Mouse (Mus musculus): ENCODE data around the gene Bola2. TPM values are rescaled to one million over a fixed set of nuclear protein-coding genes. Genes with fewer than 3 reads are reported as not detected.
"Not testable (repeated sequence)": the region's sequence is repeated elsewhere in the genome, so short reads cannot be mapped to it uniquely, and the experiment has no call there.

Bola2 gene
- total RNA-seq, 2 experiments from 2014 or later, result 5.1 to 9.2 TPM

DNA sequence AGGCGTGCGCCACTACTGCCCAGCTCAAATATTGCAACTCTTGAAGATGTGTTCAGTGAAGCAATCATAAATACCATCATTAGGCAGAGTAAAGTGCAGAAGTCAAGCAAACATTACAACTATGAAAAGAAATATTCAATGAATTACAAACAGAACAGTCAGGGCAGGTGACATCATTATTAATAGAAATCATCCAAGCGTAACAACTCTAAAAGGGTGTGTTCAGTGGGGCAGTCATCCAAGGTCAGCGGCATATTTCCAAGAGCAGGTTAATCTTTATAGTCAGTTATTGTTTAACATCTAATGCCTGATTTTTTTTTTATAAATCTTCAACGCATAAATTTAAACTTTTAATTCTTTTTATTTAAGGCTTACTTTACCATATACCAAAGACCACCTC lies 14.0 kb upstream of the Bola2 start:
- ATAC-seq (replicated peaks; ENCODE audit: low FRiP score, poor library complexity, severe bottlenecking), result no peak

DNA sequence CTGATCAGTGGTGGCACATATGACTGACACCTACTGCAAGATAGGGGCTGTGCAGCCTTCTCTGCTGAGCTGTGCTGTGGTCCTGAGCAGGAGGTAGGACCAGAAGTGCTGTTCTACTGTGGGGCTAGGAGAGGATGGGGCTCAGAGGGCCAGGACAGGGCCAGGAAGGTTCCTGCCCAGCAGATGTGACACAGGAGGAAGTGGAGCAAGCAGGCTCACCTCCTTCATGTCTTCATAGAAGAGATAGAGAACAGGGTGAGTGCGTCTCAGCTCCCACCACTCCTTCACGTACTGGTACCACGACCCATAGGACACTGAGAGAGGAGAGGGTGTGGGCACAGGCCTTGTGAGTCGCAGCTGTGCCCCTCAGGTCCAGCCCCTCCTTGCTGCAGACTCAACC lies 7.0 kb upstream of the Bola2 start:
- not testable (repeated sequence) for ATAC-seq (replicated peaks; ENCODE audit: low FRiP score, poor library complexity, severe bottlenecking)

DNA sequence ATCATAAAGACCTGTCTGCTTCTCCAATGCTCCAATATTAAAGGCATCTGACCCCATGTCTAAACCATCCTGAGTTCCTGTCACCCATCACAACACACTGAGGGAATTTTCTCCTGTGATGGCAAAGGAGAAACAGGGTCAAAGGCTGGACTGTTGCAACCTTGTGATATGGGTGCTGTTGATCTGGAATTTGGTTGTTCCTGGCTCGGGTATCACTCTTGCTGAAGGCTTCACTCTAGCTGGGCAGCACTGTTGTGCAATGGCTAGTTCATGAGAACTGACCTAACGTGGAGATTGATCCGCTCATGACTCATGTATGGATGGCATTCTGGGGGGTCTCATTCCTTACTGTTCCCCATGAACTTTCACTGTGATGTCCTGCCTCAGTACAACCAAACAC lies 6.2 kb upstream of the Bola2 start:
- no peak for ATAC-seq (replicated peaks; ENCODE audit: low FRiP score, poor library complexity, severe bottlenecking)

DNA sequence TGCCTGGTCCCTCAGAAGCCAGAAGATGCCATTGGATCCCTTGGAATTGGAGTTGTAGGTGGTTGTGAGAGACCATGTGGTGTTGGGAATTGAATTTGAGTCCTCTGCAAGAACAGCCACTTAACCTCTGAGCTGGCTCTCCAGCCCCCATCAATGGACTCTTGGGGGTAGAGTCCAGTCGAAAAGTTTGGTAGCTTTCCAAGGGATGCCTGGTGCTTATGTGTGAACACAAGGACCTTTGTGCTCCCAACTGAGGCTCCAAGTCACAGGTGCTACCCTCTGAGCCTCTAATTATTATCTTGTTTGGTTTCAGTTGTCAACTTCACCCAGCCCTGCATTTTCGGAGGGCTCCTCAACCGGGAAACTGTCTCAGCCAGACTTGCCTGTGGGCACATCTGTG lies 4.5 kb upstream of the Bola2 start:
- ATAC-seq (replicated peaks; ENCODE audit: low FRiP score, poor library complexity, severe bottlenecking), result no peak

DNA sequence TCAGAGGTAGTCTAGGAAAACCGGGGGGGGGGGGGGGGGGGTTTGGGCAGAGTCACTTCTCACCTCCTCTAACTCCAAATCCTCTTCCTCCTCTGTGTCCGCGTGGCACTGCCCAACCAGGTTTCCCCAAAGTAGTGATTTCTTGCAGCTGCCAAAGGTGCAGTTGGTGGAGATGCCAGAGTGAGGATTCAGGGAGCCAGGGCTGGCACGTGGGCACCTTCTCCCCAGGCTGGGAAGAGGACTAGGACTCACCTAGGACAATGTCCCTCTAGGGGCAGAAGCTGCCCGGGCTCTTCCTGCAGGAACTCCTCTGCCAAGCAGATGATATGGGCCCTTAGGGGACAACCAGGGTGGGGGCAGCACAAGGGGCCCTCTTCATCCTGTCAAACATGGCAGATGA lies 3.5 kb upstream of the Bola2 start:
- ATAC-seq (replicated peaks; ENCODE audit: low FRiP score, poor library complexity, severe bottlenecking), result no peak

DNA sequence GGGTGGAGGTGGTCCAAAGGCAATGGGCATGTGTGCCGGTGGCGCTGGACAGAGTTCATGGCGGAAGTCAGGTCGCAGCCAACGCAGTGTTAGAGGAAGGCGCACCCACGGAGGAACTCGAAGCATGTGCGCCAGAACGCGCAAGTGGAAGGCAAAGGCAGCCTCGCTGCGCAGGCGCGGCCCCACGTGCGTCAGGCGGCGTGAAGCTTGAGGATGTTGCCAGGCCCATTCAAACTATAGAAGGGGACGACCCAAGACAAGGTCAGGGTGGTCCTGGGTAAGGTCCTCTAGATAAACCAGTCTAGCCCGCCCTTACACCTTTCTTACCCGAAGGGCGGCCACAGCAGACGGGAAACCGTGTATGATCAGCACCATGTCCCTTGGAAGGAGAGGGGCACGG lies 2.8 kb upstream of the Bola2 start:
- ATAC-seq (replicated peaks; ENCODE audit: low FRiP score, poor library complexity, severe bottlenecking), result no peak

DNA sequence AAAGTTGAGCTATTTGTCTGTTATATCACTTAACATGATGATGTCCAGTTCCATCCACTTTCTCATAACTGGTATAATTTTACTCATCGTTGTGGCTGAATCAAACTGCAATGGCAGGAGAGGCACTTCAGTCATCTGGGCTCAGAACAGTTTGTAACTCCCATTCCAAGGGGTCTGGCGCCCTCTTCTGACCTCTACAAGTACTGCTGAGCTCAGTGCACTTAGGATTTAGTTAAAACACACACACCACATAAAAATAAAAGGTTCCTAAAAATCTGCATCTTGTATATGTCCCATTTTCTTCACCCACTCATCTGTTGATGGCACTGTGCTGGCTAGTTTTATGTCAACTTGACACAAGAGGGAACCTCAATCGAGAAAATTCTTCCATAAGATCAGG lies 1.9 kb upstream of the Bola2 start:
- ATAC-seq (replicated peaks; ENCODE audit: low FRiP score, poor library complexity, severe bottlenecking), result no peak

DNA sequence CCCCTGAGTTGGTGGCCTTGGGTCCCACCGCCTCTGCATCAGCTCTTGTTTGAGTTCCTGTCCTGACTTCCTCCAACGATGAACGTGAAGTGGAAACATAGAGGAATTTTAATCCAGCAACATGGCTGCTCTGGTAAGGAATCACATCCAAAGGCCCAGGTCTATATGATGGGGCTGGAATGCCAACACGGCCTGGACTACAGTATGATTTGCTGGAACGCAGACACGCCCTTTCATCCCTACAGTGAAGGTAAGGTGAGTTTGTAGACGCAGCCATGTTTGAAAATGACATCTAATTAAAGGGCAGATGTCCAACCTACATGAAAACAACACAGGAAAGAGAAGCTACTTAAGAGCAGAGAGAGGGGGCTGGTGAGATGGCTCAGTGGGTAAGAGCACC lies 1.4 kb upstream of the Bola2 start:
- no peak for ATAC-seq (replicated peaks; ENCODE audit: low FRiP score, poor library complexity, severe bottlenecking)

DNA sequence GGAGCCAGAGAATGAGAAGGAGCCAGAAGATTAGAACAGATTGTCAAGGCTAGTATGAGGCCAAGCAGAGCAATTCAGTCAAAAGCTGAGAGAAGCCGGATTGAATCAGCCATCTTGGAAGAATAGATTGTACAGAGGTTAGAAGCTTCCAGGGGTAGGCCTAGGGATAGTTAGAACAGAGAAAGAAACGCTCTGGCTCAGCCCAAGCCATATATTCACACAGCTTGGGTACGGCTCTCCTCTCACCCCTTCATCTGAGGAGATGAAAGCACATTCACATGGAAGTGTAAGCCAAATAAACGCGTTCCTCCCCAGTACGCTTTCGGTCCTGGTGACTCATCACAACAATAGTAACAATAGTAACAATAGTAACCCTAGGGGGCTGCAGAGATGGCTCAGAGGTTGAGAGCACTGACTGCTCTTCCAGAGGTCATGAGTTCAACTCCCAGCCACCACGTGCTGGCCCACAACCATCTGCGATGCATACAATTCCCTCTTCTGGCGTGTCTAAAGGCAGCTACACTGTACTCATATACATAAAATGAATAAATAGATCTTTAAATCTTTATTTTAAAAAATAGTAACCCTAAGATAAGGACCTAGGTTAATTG lies 655 bp upstream of the Bola2 start:
- ATAC-seq (replicated peaks; ENCODE audit: low FRiP score, poor library complexity, severe bottlenecking), result no peak

DNA sequence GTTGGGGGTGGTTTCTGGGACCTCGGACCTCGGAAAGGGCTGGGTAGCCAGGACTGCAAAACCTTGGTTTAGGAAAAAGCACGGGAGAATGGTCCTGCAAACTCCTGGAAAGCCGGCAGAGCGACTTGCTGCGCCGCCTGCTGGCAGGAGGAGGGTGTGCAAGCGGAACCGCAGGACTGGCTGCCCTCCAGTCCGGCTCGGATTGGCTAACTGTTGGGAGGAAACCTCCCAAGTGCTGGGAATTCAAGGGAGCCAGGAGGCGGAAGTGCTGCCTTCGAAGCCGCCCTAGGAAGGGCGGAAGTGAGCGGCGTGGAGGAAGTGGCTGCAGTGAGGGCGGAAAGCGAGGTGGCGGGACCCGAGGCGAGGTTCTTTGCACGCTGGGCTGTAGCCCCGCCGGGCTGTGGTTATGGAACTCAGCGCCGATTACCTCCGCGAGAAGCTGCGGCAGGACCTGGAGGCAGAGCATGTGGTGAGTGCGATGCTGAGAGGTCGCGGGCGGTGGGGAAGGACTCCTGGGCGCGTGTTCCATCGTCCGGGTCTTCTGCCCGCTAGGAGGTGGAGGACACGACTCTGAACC lies 518 bp downstream of the Bola2 start, which contains the start of gene Slx1b:
Slx1b (minus strand) TSS at position 154 of the 577 bp plus-strand sequence.
- ATAC-seq (replicated peaks; ENCODE audit: low FRiP score, poor library complexity, severe bottlenecking), result peak; percentile 90

DNA sequence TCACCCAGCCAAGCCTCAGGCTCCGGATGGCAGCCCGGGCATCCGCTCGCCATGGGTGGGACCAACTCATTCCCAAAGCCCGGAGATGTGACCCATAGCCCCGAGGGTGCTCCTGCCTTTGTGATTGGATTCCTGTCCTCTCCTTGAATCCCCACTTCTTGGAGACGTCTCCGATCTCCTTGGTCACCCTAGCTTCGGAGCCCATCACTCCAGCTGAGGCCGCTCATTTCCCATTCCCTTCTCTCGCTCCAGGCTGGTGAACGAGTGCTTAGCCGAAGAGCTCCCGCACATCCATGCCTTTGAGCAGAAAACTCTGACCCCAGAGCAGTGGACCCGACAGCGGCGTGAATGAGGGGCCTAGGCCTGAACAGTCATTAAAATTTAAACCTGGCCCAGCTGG lies 1.1 kb downstream of the Bola2 start:
- peak; percentile 21 for ATAC-seq (replicated peaks; ENCODE audit: low FRiP score, poor library complexity, severe bottlenecking)

DNA sequence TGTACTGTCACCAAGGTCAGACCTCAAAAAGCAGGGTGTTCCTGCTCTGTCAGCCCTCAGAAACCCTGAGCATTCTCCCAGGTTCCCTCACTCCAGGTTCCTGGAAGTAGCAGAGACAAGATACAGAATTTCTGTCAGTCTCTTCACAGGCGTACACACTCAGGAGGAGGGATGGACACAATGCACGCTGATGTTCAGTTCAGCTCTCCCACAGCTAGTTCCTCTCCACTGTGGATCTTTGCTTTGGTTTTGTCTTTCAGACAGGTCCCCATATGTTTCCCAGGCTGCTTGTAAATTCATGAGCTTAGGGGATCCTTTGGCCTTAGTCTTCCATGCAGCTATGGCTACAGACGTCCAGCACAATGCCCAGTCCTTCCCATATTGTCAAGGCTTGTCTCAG lies 1.7 kb downstream of the Bola2 start:
- ATAC-seq (replicated peaks; ENCODE audit: low FRiP score, poor library complexity, severe bottlenecking), result no peak

DNA sequence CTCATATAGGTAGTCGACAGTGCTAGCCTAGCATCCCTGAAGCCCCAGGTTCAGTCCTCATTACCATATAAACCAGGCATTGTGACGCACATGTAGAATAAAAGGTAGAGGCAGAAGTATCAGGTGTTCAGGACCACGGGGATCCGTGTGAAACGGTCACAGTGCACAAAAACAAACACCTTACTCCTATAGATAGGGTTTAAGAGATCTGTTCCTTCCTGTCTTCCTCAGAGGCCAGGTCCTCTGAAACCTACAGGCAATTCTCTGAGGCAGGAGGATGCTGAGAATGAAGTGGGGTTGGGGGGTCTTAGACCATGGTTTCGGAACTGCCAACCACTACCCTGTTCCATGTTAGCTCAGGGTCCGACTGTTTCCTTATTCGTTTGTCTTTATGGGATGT lies 2.6 kb downstream of the Bola2 start:
- ATAC-seq (replicated peaks; ENCODE audit: low FRiP score, poor library complexity, severe bottlenecking), result no peak

DNA sequence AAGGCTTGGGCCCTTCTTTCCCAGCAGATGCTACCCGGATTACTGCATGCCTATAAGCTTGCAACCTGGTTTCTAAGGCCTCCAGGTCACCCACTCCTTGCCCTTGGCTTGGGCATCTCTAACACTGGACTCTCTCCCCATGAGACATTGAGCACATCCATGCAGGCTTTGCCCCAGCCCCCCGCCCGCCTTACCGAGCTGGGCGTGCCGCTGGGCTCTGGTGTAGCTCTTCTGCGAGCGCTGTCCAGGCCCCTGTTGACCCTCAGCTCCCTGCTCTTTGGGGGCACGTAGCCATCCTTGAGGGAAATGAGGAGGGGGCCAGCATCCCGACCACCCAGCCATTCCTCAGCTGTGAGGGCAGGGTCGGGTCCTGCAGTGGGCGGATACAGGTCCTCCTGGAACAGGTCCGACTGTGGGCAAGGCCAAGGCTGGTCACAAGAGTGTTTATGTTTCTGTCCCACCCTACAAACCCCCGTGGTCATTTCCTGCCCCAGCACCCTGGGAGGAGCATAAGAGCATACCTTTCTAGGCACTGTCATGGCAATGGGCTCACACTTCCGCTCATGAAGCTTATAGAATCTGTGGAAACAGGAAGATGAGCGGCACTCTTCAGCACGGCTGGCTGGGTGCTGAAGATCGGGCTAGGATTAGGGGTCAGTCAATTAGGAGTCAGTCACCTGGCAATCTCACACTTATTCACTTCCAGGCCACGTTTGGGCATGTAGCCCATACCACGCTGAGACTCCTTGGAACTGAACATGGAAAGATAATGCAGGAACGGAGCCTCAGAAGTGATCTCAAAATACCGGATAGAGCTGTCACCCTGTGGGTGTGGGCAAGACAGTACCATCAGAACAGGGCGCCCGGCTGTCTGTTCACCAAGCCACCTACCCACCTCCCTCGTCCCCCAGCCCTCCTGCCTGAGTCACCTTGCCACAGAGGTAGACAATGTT lies 5.1 kb downstream of the Bola2 start:
- ATAC-seq (replicated peaks; ENCODE audit: low FRiP score, poor library complexity, severe bottlenecking), result no peak

DNA sequence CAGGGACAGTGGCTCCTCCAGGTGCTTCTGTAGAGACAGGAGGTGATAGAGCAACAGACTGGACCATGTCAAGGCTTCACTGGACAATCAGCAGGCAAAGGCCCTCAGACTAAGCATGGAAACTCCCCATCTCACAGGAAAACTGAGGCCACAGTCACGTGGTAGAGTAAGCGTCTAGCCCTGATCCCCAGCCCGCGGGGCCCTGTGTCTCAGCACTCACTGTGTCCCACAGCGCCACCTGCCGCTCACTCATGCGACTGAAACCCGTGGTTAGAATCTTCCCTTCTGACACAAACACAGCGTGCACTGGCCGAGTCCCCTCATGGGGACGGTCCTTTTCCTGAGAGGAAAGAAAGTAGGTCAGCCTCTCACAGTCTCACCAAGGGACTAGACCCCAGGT lies 5.9 kb downstream of the Bola2 start:
- peak; percentile 64 for ATAC-seq (replicated peaks; ENCODE audit: low FRiP score, poor library complexity, severe bottlenecking)

DNA sequence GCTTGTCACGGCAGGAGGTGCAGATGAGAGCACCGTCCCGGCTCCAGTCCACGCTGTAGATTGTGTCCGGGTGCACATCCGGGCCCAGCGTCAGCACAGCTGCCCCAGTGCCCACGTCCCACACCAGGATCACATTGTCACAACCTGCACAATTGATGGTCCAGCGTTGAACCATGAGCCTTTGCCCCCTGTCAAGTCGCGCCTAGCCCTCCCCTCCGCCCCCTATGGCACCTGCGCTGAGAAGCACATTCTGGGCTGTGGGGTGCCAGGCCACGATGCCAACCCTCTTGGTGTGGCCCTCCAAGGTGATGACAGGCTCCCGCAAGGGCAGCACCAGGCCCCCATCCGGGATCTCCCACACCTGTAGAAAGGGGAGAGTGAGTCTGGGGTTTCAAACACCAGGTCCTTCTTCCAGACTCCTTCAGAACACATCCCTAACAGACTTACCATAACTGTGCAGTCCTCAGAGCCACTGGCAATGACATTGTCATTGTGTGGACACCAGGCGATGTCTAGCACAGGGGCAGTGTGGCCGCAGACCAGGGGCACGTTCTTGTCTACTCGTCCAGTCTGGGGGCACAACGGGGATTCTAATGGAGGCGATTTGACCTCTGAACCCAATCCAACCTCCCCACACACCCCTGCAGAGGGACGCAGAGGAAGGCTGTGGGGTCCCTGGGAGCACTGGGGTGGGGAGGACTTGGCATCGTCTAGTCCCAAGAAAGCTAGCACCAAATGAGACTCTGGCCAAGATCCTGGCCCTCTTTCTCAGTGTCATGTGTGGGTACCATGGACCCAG lies 6.6 kb downstream of the Bola2 start:
- no peak for ATAC-seq (replicated peaks; ENCODE audit: low FRiP score, poor library complexity, severe bottlenecking)

DNA sequence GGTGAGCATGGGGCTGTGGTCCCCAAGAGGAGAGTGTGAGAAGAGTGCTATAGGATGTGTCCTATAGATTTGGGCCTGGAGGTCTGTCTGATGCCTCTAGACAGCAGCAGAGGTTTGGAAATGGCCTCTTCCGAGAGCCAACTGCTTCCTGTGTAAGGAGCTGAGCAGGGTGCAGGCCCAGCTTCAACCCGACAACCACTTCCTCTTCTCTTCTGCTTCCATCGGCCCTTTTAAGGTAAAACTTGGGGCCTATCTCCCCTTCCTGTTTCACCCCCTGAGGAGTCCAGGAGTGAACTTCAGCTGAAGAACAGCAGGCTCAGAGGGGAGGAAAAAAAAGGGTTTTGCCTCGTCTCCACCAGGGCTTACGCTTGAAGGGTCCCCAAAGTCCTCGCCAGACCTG lies 7.2 kb downstream of the Bola2 start:
- ATAC-seq (replicated peaks; ENCODE audit: low FRiP score, poor library complexity, severe bottlenecking), result no peak

DNA sequence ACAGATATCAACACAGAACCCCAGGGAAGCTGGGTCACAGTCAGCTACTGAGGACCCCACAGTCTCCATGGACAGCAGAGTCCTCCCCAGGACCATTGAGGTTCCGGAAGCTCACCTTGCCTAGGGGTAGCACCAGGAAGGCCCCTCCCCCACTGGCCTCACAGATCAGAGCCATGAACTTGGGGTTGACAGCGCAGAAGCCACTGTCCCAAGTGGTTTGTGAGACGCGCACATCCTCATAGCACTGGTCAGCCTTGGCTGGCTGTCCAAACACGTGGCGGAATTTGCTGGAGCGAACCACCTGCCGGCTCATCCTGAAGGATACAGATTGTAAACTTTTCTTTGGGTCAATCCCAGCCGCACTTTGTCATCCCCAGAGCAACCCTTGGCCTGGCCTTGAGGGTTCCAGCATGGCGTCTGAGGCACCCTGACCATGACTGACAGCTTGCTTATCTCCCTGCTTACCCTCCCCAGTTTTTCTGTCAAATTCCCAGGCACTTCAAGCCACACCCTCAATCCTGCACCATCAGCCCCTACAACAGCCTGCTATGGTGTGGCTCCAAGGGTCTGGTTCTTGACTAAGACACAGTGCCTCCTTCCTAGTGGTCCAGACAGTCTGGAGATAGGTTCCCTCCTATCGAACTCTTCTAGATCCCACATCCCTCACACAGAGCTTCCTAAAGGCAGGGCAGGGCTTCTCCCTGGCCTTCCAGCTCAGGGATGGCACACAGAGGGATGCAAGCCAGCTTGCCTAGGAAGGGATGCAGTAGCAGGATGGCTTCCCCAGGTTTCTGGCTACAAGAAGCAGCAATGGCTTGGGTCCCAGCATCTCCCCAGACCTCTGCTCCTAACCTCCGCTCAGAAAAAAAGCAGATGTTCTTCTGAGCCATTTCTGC lies 7.9 kb downstream of the Bola2 start:
- ATAC-seq (replicated peaks; ENCODE audit: low FRiP score, poor library complexity, severe bottlenecking), result no peak

DNA sequence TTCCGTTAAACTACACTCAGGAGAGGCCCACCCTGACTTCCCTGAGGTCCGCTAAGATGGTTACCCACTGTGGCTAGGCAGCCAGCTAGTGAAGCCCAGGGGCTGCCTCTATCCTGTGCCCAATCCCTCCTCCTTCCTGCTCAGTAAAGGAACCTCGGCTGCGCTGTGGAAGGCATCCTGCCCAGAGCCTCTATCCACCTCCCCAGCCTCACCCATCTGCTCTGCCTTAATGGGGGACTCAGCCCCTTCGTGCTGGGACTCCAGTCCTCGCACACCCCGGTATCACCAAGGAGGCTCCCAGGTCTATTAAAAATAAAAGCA lies 8.5 kb downstream of the Bola2 start:
- no peak for ATAC-seq (replicated peaks; ENCODE audit: low FRiP score, poor library complexity, severe bottlenecking)

Measured in erythroid progenitor cell, adult 5-6 weeks (primary cell).